Mouse (Mus musculus): ENCODE measurements around the gene Fastk.
A peak's percentile ranks its signal among the peaks of the same experiment; 100 is the strongest.

Gene Fastk

GRCm38 (mm10) chr5:24452691-24453233, 7.7 kb upstream of the Fastk start:
- DNase-seq, result no peak

- peak; percentile 44 for DNase-seq
Measured at GRCm38 (mm10) chr5:24452030-24452690, 7.1 kb upstream of the Fastk start, which contains the start of gene Agap3. Gene Agap3 (plus strand): TSS chr5:24452177.

- peak; percentile 91 for DNase-seq
Measured at GRCm38 (mm10) chr5:24451264-24452029, 6.4 kb upstream of the Fastk start.

GRCm38 (mm10) chr5:24447624-24448298, 2.7 kb upstream of the Fastk start, which contains the start of gene Tmub1:
Gene Tmub1 (minus strand): TSS chr5:24447854.
- peak; percentile 73 for DNase-seq

GRCm38 (mm10) chr5:24446630-24447029, 1.5 kb upstream of the Fastk start:
- DNase-seq, result no peak

- DNase-seq, result no peak
Measured at GRCm38 (mm10) chr5:24445428-24446080, 467 bp upstream of the Fastk start.

GRCm38 (mm10) chr5:24443927-24444326, 1.2 kb downstream of the Fastk start:
- no peak for DNase-seq

- no peak for DNase-seq
Measured at GRCm38 (mm10) chr5:24443204-24443603, 1.9 kb downstream of the Fastk start.

GRCm38 (mm10) chr5:24442029-24442428, 3.1 kb downstream of the Fastk start:
- no peak for DNase-seq

GRCm38 (mm10) chr5:24441187-24441586, 3.9 kb downstream of the Fastk start:
- DNase-seq, result no peak

- no peak for DNase-seq
Measured at GRCm38 (mm10) chr5:24433993-24434392, 11.1 kb downstream of the Fastk start.

GRCm38 (mm10) chr5:24428596-24428995, 16.5 kb downstream of the Fastk start:
- no peak for DNase-seq

- DNase-seq, result no peak
Measured at GRCm38 (mm10) chr5:24427981-24428402, 17.1 kb downstream of the Fastk start.

- no peak for DNase-seq
Measured at GRCm38 (mm10) chr5:24427285-24427633, 17.8 kb downstream of the Fastk start.

GRCm38 (mm10) chr5:24426556-24427284, 18.4 kb downstream of the Fastk start:
- DNase-seq, result no peak

- DNase-seq, result no peak
Measured at GRCm38 (mm10) chr5:24426037-24426432, 19.1 kb downstream of the Fastk start.

- DNase-seq, result no peak
Measured at GRCm38 (mm10) chr5:24425421-24426036, 19.6 kb downstream of the Fastk start.

GRCm38 (mm10) chr5:24424861-24425411, 20.2 kb downstream of the Fastk start:
- DNase-seq, result peak; percentile 81

- DNase-seq, result no peak
Measured at GRCm38 (mm10) chr5:24424004-24424781, 20.9 kb downstream of the Fastk start.
